Mouse (Mus musculus): ENCODE results near the gene Rap1gap2. TPM values are rescaled to one million over a fixed set of nuclear protein-coding genes. Genes with fewer than 3 reads are reported as not detected.

Rap1gap2 gene
- polyA plus RNA-seq, 1 experiment from 2014 or later: 4.3 TPM

DNA sequence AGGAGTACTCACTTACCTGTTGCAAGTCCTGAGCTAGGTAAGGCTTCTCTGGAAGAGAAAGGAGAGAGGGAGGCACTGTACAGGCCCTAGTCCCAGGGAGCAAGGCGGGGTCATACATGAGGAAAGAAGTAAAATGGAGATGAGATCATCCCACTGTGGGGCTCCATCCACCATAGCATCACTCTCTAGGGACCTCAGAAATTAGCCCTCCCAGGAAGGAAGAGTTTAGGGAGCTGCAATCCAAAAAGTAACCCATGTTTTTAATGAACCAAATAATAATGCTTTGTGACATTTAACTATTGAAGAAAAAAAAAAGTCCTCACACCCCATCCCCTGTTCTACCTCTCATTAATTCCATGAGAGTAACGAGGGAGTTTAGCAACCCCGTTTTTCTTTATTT is 258.2 kb downstream of the Rap1gap2 start, which contains the start of gene Olfr411:
TSS of gene Olfr411 (minus strand) at position 101 of the 400 bp plus-strand sequence.
- H3K4me1 ChIP-seq (ENCODE audit: control insufficient read depth in 2 of 2, insufficient read depth in 2 of 2, low read length in 2 of 2): no peaks in the 10 kb centered on the region
- 79% methylated on average over 3 of the region's 3 CpGs for WGBS

DNA sequence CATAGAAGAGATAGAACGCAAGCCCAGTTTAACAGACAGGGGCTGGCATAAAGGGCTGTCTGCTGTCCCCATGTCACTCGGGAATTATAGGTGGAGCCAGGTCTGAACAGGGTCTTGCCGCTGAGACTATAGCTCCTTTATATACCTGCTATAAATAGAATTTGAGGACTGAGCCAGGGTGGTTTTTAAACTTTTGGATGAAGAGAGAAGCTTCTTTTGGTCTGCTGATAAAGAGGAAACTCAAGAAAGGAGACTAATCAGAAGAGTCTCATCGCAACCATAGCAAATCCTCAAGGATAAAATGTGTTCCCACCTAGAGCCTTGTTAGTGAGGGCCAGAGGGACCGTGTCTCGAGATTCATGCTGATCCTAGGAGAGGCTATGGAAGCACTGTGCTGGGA is 272.8 kb downstream of the Rap1gap2 start, which contains the start of gene Olfr410:
TSS of gene Olfr410 (minus strand) at position 101 of the 400 bp plus-strand sequence.
- no peak within 1 kb of the TSS for H3K9ac ChIP-seq (ENCODE audit: low read length)
- no peaks in the 10 kb centered on the region for H3K4me1 ChIP-seq (ENCODE audit: control insufficient read depth in 2 of 2, insufficient read depth in 2 of 2, low read length in 2 of 2)
- H3K27me3 ChIP-seq (ENCODE audit: control insufficient read depth, insufficient read depth, low read length): no peaks in the 10 kb centered on the region
- H3K4me3 ChIP-seq (ENCODE audit: control insufficient read depth in 1 of 2, insufficient read depth in 1 of 2, low read depth in 1 of 2, low read length in 2 of 2): no peak within 1 kb of the TSS
- no peak within 1 kb of the TSS for H3K27ac ChIP-seq (replicated peaks in 1 of 2; ENCODE audit: control insufficient read depth in 1 of 2, insufficient read depth in 1 of 2, low read depth in 2 of 2, low read length in 2 of 2)
- 74% methylated on average over 6 of the region's 6 CpGs for WGBS
- no peak within 1 kb of the TSS for H3K4me2 ChIP-seq (ENCODE audit: low read length)
- ATAC-seq (ENCODE audit: insufficient number of reproducible peaks, insufficient read depth, low FRiP score, low read depth): no peak
- no peaks in the 10 kb centered on the region for H3K9me3 ChIP-seq (ENCODE audit: control insufficient read depth, low read length)
- H3K36me3 ChIP-seq (ENCODE audit: control insufficient read depth, insufficient read depth, low read length): no peaks in the 10 kb centered on the region

More for the DNA sequence above, 258.2 kb downstream of the Rap1gap2 start, which contains the start of gene Olfr411:
- H3K27me3 ChIP-seq (ENCODE audit: control insufficient read depth, insufficient read depth, low read length): no peaks in the 10 kb centered on the region
- no peaks in the 10 kb centered on the region for H3K9me3 ChIP-seq (ENCODE audit: control insufficient read depth, low read length)
- H3K27ac ChIP-seq (replicated peaks in 1 of 2; ENCODE audit: control insufficient read depth in 1 of 2, insufficient read depth in 1 of 2, low read depth in 2 of 2, low read length in 2 of 2): no peak within 1 kb of the TSS
- ATAC-seq (ENCODE audit: insufficient number of reproducible peaks, insufficient read depth, low FRiP score, low read depth): no peak
- no peaks in the 10 kb centered on the region for H3K36me3 ChIP-seq (ENCODE audit: control insufficient read depth, insufficient read depth, low read length)
- H3K9ac ChIP-seq (ENCODE audit: low read length): no peak within 1 kb of the TSS
- no peak within 1 kb of the TSS for H3K4me3 ChIP-seq (ENCODE audit: control insufficient read depth in 1 of 2, insufficient read depth in 1 of 2, low read depth in 1 of 2, low read length in 2 of 2)
- H3K4me2 ChIP-seq (ENCODE audit: low read length): no peak within 1 kb of the TSS

Other genes starting within 250 kb of the Rap1gap2 start
- not detected in 2 replicates for gene Olfr412, start 248.8 kb downstream of the Rap1gap2 start, polyA plus RNA-seq (2014; fragmentation: Nextera tagmentation; extraction: Ambion mirVana)
- gene Ccdc92b, start 8.7 kb upstream of the Rap1gap2 start, polyA plus RNA-seq (2014; fragmentation: Nextera tagmentation; extraction: Ambion mirVana): 0.32 and 0.67 TPM in 2 replicates
- gene Cluh, start 38.6 kb upstream of the Rap1gap2 start, polyA plus RNA-seq (2014; fragmentation: Nextera tagmentation; extraction: Ambion mirVana): 39.7 and 43.1 TPM in 2 replicates
- 66.6 and 71.4 TPM in 2 replicates for gene Pafah1b1, start 113.8 kb upstream of the Rap1gap2 start, polyA plus RNA-seq (2014; fragmentation: Nextera tagmentation; extraction: Ambion mirVana)
- gene Mettl16, start 159.9 kb upstream of the Rap1gap2 start, polyA plus RNA-seq (2014; fragmentation: Nextera tagmentation; extraction: Ambion mirVana): 20.3 and 21.4 TPM in 2 replicates
- 3.5 and 3.7 TPM in 2 replicates for gene Mnt, start 220.0 kb upstream of the Rap1gap2 start, polyA plus RNA-seq (2014; fragmentation: Nextera tagmentation; extraction: Ambion mirVana)

Data from heart, embryonic 14.5 days (tissue).